Mouse (Mus musculus) E14TG2a.4 (cell line): ENCODE data around the gene Chst5.

Source experiments
- CTCF ChIP-seq: conservative IDR thresholded peaks from 2 replicates; pipeline ENCODE4 v1.5.1; 2014; ENCODE audit warnings: low read length
- NANOG ChIP-seq: IDR thresholded peaks from 2 replicates; pipeline ENCODE4 v1.6.1; 2014; ENCODE audit warnings: borderline replicate concordance, low read length, mixed read lengths
- POU5F1 ChIP-seq: IDR thresholded peaks from 2 replicates; pipeline ENCODE4 v1.6.1; 2014; ENCODE audit warnings: low read length, borderline replicate concordance

GRCm38 (mm10) chr8:111905500-111906121 is 4.6 kb downstream of the Chst5 start:
- no peak for TF ChIP-seq POU5F1
- TF ChIP-seq CTCF: no peak
- TF ChIP-seq NANOG: no peak
